Mouse (Mus musculus): ENCODE measurements around the gene Cript.

The Cript gene

DNA sequence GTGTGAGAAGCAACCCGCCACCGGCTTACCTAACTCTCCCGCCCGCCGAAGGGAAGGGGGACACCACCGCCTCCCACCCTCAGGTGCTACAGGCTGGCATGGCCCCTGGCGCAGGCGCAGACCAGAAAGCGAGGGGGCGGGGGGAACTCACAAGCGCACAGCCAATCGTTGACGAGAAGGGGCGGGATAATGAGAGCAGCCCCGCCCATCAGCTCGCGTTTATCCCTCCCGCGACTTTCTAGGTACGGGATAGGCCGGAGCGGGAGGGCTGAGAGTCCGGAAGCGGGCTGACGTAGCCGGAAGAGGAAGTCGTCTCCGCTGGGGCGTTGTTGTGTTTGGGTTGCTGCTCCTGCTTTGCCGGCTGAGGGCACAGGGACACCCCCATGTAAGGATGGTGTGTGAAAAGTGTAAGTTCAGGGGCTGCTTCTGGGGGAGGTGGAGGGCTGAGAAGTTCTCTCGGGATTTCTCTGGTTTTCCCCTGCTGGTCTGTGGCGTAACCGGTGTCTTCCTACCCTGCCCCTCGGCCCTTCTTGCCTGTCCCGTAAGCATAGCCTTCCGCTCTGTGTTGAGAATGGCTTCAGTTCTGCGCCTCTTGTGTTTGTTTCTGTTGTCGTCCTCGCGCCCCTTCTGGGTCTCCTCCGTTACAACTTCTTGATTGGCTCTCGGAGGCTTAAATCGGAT is at the start of gene Cript, which contains the start of gene Pigf:
Gene Cript, plus strand, starts transcription at position 282 of the 681 bp plus-strand sequence.
Gene Pigf, minus strand, starts transcription at position 138 of the 681 bp plus-strand sequence.
- DNase-seq (ENCODE audit: low spot score), result peak; percentile 97

DNA sequence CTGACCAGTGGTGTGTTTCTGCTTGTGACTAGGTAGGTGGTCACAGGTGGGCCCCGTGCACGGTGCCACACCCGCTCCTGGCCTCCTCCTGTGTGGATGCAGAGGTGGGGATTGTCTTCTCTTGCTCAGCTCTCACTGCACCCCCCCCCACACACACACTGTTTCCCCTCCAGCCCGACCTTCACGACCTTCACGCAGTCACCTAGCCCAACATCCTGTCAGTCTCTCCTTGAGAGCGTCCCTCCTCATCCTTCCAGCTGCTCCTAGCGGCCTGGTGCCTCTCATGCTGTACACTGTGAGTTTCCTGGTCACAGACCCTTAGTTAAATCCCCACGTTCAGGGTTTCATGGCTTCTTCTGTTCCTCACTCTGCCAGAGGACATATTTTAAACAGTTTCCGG is 49.0 kb upstream of the Cript start:
- no peak for DNase-seq (ENCODE audit: low spot score)

DNA sequence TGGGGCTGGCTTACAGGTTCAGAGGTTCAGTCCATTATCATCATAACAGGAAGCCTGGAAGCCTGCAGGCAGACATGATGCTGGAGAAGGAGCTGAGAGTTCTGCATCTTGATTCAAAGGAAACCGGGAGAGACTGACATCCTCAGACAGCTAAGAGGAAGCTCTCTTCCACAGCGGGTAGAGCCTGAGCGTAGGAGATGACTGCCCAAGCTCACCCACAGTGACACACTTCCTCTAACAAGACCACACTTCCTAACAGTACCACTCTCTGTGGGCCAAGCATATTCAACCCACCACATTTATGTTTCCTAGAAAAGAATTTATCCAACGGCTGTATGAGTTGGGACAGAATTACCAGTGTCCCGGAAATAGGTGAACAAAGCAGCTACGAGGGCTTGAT is 46.9 kb upstream of the Cript start:
- no peak for DNase-seq (ENCODE audit: low spot score)

DNA sequence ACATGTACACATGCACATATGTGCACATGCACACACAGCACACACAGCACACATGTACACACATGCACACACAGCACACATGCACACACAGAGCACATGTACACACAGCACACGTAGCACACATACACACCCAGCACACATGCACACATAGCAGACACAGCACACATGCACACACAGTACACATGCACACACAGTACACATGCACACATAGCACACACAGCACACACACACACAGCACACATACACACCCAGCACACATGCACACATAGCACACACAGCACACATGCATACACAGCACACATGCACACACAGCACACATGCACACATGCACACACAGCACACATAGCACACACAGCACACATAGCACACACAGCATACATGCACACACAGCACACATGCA is 44.1 kb upstream of the Cript start:
- DNase-seq (ENCODE audit: low spot score), result no peak

- no peak for DNase-seq (ENCODE audit: low spot score)
Observed at GRCm38 (mm10) chr17:86981701-86982100, 43.6 kb upstream of the Cript start.

- DNase-seq (ENCODE audit: low spot score), result no peak
Observed at GRCm38 (mm10) chr17:86982497-86982896, 42.9 kb upstream of the Cript start.

DNA sequence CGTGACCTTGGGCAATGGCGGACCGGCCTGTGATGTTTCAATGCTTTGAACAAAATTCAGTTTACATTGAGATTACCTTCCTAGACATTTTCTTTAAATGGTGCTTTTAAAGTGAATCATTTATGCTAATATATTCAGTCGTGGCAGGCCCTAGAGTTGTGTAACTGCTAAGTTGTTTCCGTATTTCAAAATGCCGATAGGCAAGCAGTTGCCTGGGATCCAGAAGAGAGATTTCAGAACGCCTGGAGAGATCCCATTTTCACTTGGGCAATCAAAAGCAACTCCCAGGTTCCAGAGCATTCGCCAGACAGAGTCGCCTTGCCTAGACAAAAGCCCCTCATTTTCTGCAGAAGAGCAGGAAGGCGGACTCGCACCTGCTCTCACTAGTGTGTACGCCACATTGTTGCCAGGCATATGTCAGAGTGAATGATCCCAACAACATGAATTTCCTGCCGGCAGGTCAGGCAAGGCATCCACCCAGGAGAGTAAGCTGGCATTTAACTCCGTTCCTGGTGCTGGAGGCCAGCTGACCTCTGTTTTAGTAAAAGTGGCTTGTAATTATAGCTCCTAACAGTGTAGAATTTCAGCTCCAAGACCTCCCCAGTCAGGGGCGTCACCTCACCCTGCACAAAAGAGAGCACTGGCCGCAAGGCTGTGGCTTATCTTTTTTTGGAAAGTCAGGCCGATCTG is 38.8 kb upstream of the Cript start:
- DNase-seq (ENCODE audit: low spot score), result no peak

DNA sequence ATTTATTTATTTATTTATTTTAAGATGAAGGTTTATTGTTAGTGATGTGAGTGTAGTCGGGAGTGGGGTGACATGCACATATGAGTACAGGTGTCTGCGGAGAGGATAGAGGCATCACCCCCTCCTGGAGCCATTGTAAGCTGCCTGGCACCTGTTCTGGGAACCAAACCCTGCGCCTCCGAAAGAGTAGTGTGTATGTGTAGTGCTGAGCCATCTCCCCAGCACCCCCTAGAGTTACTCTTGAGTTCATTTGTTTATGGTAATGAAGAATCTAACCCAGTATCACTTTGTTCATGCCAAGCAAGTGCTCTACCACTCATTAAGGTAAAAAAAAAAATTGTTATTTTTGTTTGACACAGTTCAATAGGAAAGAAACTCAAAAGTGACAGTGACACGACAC is 37.2 kb upstream of the Cript start:
- no peak for DNase-seq (ENCODE audit: low spot score)

GRCm38 (mm10) chr17:86988601-86989184 is 36.7 kb upstream of the Cript start:
- no peak for DNase-seq (ENCODE audit: low spot score)

DNA sequence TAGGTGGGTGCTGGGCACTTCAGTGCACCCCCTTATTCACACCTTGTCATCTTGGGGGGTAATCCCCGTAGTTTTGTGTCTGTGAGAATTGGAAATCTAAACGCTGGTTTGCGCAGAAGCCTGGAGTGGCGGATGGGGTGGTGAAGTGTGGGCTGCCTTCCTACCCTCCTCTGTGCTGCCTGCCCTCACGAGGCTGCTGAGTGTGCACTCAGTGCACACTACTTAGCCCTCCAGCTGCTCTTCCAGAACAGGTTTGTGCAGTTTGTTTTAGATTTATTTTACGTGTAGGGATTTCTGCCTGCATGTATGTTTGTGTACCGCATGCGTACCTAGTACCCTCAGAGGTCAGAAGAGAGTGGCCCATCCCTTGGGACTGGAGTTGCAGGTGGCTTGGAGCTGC is 34.0 kb upstream of the Cript start:
- DNase-seq (ENCODE audit: low spot score), result no peak

GRCm38 (mm10) chr17:86997323-86997722 is 28.0 kb upstream of the Cript start:
- DNase-seq (ENCODE audit: low spot score), result no peak

- DNase-seq (ENCODE audit: low spot score), result no peak
Observed at GRCm38 (mm10) chr17:87008950-87009349, 16.4 kb upstream of the Cript start.

DNA sequence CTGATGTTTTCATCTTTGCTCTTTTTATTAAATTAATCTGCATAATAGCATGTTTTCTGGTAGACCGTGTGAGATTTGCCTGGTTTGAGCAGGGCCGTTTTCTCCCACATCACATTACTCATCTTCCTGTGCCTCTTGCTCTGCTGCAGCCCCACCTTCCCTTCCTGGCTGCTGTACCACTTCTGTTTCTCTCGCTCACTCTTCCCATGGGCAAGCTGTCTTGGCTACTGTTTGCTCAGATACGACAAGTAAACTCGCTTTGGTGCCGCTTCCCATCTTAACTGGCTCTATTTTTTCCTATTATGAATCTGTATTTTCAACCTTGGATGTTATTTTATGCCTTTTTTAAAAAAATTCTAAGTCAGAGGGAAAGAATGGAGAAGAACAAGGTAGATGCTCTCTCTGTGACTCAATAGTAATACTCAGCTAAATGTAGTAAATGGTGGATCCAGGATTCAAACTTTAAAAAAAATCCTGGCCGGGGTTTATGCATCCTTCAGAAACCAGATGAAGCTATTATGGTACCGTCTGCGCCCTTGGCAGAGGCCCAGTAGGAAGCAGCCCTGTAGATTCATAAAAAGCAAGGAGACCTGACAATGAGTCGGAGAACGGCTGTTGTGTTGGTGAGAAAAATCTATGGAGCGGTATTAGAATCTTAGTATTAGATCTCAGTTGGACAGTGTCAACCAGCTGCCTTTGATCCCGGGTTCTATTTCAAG is 13.9 kb upstream of the Cript start:
- no peak for DNase-seq (ENCODE audit: low spot score)

DNA sequence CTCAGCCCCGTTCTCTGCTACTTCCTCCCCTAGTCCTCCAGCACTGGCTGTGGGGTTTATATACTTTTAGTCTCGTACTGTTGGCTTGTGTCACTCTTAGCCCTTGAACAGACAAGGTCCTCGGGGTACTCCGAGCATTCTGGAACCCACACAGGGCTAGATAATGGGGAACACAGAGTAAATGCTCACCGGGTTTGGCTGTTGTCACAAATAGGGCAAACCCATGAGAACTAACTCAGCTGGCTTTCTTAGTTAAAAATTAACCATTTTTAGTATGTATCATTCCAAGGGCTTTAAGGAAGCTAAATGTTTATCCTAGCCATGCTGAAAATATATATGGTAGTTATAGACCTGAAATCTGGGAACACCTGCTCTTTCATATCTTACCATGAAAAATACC is 5.7 kb upstream of the Cript start:
- DNase-seq (ENCODE audit: low spot score), result no peak

- peak; percentile 30 for DNase-seq (ENCODE audit: low spot score)
Observed at GRCm38 (mm10) chr17:87024491-87025242, 683 bp upstream of the Cript start.

DNA sequence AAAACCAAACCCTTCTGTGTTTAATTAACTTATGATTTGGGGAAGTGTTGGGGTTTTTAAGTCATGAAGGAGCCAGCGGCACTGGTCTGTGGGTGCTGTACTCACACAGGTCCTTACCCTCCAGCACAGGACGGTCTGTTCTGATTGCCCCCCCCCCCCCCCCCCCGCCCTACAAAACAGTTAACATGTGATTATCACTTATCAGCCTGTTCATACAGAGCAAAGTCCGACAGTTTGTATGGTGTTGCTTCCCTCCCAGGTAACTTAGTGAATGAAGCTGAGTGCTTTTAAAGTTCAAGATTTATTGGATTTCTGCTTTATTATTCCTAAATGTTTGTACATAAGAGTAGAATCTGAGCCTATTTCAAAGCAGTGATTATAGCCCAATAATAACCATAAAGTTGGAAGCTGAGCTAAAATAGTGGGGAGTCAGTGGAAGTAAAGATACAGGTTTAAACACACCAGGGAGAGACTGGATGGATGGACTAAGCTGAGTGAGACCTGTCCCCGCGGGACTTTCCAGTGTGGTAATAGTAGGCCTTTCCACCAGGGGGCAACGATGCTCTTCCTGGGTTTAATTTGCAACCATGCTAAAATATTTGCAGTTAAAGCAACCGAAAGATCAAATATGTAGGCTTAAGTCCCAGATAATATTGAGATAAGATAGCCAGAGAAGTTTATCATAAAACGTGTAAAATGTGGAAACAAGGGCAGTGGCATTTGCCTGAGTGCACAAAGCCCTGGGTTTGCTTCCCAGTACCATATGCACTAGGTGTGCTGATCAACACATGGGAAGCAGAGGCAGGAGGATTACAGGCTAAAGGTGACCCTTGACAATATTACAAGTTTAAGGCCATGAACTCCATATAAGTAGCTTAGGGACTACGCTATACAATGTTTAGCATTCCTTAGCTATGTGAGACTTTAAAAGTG is 11.1 kb downstream of the Cript start:
- DNase-seq (ENCODE audit: low spot score), result peak; percentile 34

- no peak for DNase-seq (ENCODE audit: low spot score)
Observed at GRCm38 (mm10) chr17:87038496-87038895, 13.1 kb downstream of the Cript start.

DNA sequence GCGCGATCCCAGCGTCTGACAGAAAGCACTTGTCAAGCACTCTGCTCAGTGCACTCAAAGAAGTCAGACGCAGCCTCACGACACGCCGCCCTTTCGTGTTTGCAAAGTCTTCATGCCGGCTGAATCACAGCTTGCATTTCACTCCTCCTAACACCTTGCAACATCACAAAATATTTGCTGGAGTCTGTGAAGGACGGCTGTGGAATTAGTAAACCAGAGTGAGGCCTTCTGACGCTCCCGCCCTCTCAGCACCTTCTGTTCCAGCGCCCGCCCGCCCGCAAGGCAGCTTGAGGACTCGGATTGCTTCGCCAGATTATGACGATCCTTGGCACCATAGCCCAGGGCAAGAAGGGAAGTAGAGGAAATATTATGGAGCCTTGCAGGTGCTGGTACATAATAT is 16.4 kb downstream of the Cript start:
- no peak for DNase-seq (ENCODE audit: low spot score)

DNA sequence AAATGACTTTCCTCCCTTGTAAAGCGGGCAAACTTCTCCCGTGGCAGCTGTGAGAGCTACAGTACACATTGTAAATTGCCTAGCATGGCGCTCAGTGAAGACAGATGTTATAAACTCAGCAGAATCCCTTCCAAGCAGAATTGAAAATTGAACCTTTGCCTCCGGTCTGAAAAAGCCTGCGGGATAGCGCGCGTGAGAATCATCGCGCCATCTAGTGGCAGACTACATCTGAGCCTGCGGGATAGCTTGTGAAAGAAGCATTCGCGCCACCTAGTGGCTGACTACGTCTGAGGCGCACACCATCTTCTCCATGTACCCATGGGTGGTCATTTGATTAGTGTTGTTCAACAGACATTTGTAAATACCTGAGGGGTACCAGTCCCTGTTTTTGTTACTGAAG is 19.0 kb downstream of the Cript start:
- peak; percentile 91 for DNase-seq (ENCODE audit: low spot score)

DNA sequence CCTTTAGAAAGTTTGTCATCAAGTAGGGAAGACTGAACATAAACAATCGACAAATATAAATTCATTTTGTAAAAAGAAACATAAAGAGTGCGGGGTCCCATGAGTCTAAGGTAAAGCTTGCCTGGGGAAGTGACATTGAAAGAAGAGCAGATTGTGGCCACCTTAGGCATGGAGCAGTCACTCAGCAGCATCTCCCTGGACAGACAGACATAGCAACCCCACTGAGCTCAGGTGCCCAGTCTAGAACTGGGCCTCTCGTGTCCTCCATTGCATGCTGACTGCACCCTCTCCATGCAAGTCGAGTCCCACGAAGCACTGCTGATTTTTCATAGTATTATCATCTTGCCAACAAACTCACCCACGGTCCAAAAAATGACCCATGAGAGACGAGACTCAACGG is 19.4 kb downstream of the Cript start:
- no peak for DNase-seq (ENCODE audit: low spot score)

- no peak for DNase-seq (ENCODE audit: low spot score)
Observed at GRCm38 (mm10) chr17:87049696-87050095, 24.3 kb downstream of the Cript start.
